Mouse (Mus musculus): Measurements from ENCODE around the gene Hspe1.
"Not testable (repeated sequence)": the region's sequence is repeated elsewhere in the genome, so short reads cannot be mapped to it uniquely, and the experiment has no call there.

The Hspe1 gene

GRCm38 (mm10) chr1:55085781-55086366, 2.1 kb upstream of the Hspe1 start:
- DNase-seq (ENCODE audit: low spot score in 2 of 2): no peak

DNA sequence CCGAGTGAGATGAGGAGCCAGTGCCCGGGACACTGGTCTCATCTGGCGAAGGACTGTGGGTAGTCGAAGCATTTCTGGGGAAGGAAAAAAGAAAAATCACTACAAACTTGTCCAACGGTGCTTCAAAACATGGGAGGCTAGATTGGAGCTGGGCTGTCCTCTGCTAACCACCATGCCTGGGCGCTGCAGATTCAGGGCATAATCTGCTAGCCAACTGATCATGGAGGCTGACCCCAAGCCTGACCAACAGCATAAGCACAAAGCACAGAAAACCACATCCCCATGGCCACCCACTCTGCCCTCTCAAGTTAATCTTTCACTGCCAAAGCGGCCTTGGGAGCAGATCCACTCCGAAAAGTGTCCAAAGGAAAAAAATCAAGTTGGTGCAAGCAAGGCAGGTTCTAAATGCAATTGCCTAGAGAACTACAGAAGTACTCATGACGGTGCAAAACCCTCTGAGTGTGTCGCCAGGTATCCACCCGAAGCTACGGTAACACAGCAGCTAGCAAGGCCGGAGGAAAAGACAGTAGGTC, 998 bp upstream of the Hspe1 start:
- peak; percentile 2 for DNase-seq (ENCODE audit: low spot score in 2 of 2)

DNA sequence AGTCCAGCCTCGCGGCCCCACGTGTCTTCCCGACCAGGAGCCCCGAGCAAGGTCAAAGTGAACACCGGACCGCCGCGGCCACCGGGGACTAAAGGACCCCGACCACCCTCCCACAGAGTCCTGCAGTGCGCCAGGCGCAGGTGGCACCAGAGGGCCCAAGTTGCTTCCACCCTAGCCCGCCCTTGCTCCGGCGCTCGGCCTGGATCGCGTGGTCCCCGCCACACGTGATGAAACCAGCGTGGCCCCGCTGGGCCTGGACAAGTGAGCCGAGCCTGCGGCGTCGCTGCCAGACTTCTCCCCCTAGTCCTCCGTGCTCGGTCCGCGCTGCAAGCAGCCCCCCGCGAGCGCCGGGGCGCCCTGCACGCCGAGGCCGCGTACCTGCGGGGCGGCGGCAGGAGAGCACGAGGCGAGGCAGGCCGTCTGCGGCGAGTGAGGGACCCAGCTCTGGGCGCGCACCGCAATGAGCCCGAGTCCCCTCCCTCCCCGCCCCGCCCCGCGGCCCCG, 479 bp upstream of the Hspe1 start:
- no peak for DNase-seq (ENCODE audit: low spot score in 2 of 2)

DNA sequence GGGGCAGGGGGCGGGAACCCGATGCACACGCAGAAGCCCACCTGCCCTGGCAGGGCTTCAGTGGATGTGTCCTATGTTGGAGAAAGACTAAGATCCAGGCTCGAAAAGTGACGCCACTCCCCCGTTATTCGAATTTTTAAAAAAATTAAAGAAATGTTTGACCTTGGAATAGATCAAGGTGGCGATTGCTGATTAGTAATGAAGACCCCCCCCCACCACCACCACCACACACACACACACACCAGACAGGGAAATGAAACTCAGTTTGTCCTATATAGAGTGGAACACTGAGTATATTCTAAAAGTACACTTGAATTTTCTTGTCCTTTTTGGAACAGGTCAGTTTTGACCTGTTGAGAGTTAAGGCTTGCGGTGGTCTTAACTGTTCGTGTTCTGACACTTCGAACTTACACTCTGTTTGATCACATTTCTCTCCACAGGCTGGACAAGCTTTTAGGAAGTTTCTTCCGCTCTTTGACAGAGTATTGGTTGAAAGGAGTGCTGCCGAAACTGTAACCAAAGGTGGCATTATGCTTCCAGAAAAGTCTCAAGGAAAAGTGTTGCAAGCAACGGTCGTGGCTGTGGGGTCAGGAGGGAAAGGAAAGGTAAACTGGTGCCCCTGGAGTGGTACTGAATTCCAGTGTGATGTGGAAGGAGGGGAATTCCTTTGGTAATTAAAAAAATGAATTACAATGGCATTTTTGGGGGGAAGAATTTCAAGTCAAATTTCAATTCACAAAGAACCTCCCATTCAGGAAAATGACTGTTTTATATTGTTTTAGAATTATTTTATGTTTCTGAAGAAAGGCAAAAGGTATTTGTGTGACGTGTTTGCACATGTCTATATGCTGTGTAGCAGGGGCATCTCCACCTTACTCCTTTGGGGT, 922 bp downstream of the Hspe1 start:
- DNase-seq (ENCODE audit: low spot score in 2 of 2): no peak

DNA sequence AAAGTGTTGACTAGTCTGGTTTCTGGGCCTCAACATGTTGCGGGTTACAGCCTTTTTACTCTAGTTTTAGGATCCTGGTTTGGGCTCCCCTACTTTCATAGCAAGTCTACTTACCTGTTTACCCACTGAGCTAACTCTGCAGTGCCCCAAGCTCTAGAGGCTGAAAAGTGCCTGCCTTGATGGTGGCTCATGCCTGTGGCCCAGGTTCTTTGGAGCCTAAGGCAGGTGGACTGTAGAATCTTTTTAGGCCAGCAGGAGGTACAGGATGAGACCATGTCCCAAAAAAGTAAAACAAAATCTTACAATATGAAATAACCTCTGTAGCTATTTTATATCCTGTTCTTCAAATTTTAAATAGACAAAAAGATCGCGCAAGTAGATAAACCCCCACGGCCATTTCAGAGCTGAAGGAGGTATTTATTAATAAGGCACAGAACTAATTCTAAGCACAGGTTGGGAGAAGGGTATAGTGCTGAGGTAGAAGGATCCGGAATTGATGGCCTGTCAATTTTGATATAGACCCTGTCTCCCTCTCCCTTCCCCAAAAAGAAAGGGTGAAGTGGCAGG, 1.6 kb downstream of the Hspe1 start:
- DNase-seq (ENCODE audit: low spot score in 2 of 2): no peak

DNA sequence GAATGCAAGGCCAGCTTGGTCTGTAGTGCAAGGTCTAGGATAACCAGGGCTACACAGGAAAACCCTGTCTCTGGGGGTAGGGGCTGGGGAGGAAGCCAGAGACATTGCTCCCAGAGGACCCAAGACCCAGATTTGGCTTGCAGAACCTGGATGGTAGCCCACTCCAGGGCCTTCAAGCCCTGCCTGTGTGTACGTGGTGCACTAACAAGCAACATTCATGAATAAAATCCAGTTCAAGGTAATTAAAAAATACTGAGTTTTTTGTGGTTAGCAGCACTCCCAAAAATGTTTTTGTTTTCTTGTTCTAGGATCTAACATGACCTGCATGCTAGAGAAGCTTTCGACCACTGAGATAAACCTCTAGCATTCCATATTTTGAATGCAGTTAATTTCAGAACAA, 4.1 kb downstream of the Hspe1 start:
- DNase-seq (ENCODE audit: low spot score in 2 of 2): peak in 1 of 2 experiments; percentile 7

- DNase-seq (ENCODE audit: low spot score in 2 of 2): no peak
Measured at GRCm38 (mm10) chr1:55092469-55092868, 4.5 kb downstream of the Hspe1 start.

GRCm38 (mm10) chr1:55106919-55107585, 19.1 kb downstream of the Hspe1 start:
- no peak for DNase-seq (ENCODE audit: low spot score in 2 of 2)

- DNase-seq (ENCODE audit: low spot score in 2 of 2): no peak
Measured at GRCm38 (mm10) chr1:55107644-55108043, 19.7 kb downstream of the Hspe1 start.

GRCm38 (mm10) chr1:55108473-55108872, 20.5 kb downstream of the Hspe1 start:
- DNase-seq (ENCODE audit: low spot score in 2 of 2): no peak

DNA sequence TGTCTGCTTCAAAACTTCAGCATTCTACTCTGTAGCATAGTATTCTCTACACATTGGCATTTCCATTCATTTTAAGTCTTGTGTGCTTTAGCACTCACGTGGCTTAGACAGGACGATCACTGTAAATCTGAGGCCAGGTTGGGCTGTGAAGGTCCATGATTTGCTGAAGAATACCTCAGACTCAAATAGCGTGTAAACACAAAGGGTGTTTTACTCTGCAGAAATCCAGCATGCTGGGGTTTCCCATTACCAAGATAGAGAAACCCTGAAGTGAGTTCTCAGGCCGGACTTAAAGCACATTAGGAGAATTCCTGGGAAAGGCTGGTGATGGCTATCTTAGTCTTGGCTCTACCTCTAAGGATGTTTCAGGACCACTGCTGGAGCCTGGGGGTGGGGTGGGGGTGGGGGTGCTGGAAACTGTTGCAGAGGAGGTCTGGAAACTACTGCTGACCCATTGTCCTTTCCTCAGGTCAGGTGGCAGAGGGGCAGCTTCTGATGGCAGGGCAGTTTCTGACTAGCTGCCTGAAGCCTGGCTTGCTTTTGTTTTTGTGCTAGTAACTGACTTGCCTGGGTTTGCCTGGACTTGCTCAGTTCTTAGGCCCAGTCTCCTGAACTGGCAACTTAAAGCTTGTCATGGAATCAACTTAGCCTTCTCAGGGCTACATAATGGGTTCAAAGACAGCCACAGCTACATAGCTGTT, 21.3 kb downstream of the Hspe1 start:
- DNase-seq (ENCODE audit: low spot score in 2 of 2): no peak

DNA sequence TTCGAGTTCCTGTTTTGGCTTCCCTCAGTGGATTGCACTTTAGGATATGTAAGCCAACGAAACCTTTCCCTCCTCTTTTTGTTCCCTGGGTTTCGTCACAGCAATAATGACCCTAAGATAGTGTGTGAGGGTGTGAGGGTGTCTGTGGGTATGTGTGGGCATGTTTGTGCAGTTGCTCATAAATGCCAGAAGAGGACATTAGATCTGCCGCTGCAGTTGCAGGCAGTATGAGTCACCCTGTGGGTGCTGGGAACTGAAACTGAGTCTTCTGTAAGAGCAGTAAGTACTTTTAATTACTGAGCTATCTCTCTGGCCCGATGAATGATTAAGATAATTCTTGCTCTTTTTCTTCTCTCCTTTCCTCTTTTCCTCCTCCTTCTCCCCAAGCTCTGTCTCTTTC, 35.1 kb downstream of the Hspe1 start:
- no peak for DNase-seq (ENCODE audit: low spot score in 2 of 2)

- no peak for DNase-seq (ENCODE audit: low spot score in 2 of 2)
Measured at GRCm38 (mm10) chr1:55123561-55123960, 35.6 kb downstream of the Hspe1 start.

- not testable (repeated sequence) for DNase-seq (ENCODE audit: low spot score in 2 of 2)
Measured at GRCm38 (mm10) chr1:55124136-55124535, 36.2 kb downstream of the Hspe1 start.

GRCm38 (mm10) chr1:55129716-55130115, 41.8 kb downstream of the Hspe1 start:
- no peak for DNase-seq (ENCODE audit: low spot score in 2 of 2)

GRCm38 (mm10) chr1:55130190-55130916, 42.4 kb downstream of the Hspe1 start:
- DNase-seq (ENCODE audit: low spot score in 2 of 2): no peak

- peak; percentile 87 to 91 for DNase-seq (ENCODE audit: low spot score in 2 of 2)
Measured at GRCm38 (mm10) chr1:55130943-55131401, 43.0 kb downstream of the Hspe1 start, which contains the start of gene Mob4. TSS of gene Mob4 (plus strand) at chr1:55131231.

GRCm38 (mm10) chr1:55131424-55132014, 43.6 kb downstream of the Hspe1 start:
- DNase-seq (ENCODE audit: low spot score in 2 of 2): peak; percentile 65 to 74

- DNase-seq (ENCODE audit: low spot score in 2 of 2): no peak
Measured at GRCm38 (mm10) chr1:55132308-55132707, 44.4 kb downstream of the Hspe1 start.

- DNase-seq (ENCODE audit: low spot score in 2 of 2): no peak
Measured at GRCm38 (mm10) chr1:55133173-55133572, 45.2 kb downstream of the Hspe1 start.
